26 mouse cellular contexts compared by ENCODE assay signal in the genomic region with DNA sequence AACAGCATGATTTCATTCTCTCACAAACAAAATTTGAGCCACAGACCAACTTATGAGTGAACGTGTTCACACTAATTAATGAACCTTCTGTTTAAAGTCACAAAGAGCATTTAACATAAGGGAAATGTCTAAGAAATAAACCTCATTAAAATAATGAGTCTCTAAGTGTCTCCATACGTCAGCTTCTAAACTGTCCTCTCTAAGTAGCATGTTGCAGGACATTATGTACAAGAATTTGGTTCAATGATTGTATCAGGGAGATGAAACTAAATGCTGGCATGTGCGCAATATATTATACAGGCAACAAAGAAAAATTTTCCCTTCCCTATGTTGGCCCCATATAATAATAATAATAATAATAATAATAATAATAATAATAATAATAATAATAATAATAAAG.
"Had no signal": no experiment of that assay in that cellular context is flagged by ENCODE, and none has a peak within 500 bp of the region (broad histone marks: within the 10 kb centered on the region; RNA-seq: fewer than 3 reads in every experiment).

No protein-coding gene starts in this region.

- H3K4me3 ChIP-seq: heart, adult 2 months; heart, embryonic 13.5 days; heart, embryonic 15.5 days; hindbrain, embryonic 10.5 days; hindbrain, embryonic 12.5 days; intestine, embryonic 15.5 days; left cerebral cortex, adult 2 months; limb, embryonic 13.5 days; limb, embryonic 15.5 days; liver, embryonic 12.5 days had no signal

- H3K4me1 ChIP-seq: heart, embryonic 13.5 days; heart, embryonic 15.5 days; hindbrain, embryonic 10.5 days; hindbrain, embryonic 12.5 days; intestine, embryonic 15.5 days; limb, embryonic 13.5 days; limb, embryonic 15.5 days; liver, embryonic 12.5 days had no signal

- H3K27me3 ChIP-seq: heart, embryonic 13.5 days; heart, embryonic 15.5 days; hindbrain, embryonic 12.5 days; intestine, embryonic 15.5 days; limb, embryonic 13.5 days; limb, embryonic 15.5 days; liver, embryonic 12.5 days had no signal

- H3K9ac ChIP-seq: heart, embryonic 13.5 days; heart, embryonic 15.5 days; hindbrain, embryonic 12.5 days; hindbrain, embryonic 14.5 days; intestine, embryonic 15.5 days; limb, embryonic 13.5 days; limb, embryonic 15.5 days; liver, embryonic 12.5 days; liver, embryonic 14.5 days had no signal

- H3K9me3 ChIP-seq: heart, embryonic 13.5 days; heart, embryonic 15.5 days; hindbrain, embryonic 10.5 days; hindbrain, embryonic 12.5 days; intestine, embryonic 15.5 days; limb, embryonic 13.5 days; limb, embryonic 15.5 days; liver, embryonic 12.5 days had no signal

- ATAC-seq: hindbrain, embryonic 16.5 days; inflammation-experienced regulatory T-cells, adult 6 months; intestine, embryonic 15.5 days; intestine, postnatal 0 days; liver, embryonic 12.5 days had no signal

- H3K4me2 ChIP-seq: heart, embryonic 11.5 days; heart, embryonic 13.5 days; heart, embryonic 15.5 days; hindbrain, embryonic 12.5 days; hindbrain, embryonic 14.5 days; intestine, embryonic 15.5 days; limb, embryonic 13.5 days; limb, embryonic 15.5 days; liver, embryonic 12.5 days had no signal

- DNase-seq: gastrocnemius, postnatal 14 days; gastrocnemius, postnatal 36 days; heart, adult 11 months; heart, adult 2 months; heart, postnatal 14 days; heart, postnatal 36 days; kidney, adult 18-20 months; kidney, adult 8-10 months; kidney, postnatal 10 days; kidney, postnatal 36 days; left cerebral cortex, postnatal 4 days had no signal

- H3K36me3 ChIP-seq: heart, embryonic 13.5 days; heart, embryonic 15.5 days; hindbrain, embryonic 10.5 days; hindbrain, embryonic 12.5 days; intestine, embryonic 15.5 days; limb, embryonic 13.5 days; limb, embryonic 15.5 days; liver, embryonic 12.5 days had no signal

- H3K27ac ChIP-seq: heart, adult 2 months; heart, embryonic 13.5 days; heart, embryonic 15.5 days; hindbrain, embryonic 10.5 days; hindbrain, embryonic 12.5 days; hindbrain, embryonic 14.5 days; intestine, embryonic 15.5 days; left cerebral cortex, adult 2 months; limb, embryonic 13.5 days; limb, embryonic 15.5 days; liver, embryonic 12.5 days; liver, embryonic 14.5 days had no signal
